Mouse (Mus musculus): ENCODE results near the gene Dixdc1.

DNA sequence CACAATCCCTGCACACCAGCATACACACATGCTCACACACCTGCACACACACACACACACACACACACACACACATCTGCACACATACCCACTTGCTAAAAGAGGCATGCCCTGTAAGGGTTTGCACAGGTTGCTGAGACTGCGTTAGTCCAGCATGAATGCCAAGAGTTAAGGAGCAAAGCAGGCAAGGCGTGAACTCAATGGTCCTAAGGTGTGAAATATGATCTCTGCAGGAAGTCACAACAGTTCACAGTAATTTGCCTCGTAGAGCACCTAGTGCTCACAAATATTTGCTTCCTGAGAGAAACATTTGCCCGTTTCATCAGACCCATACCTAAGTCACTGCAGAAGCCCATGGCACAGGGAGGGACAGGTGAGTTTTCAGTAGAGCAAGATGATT is 25.1 kb downstream of the Dixdc1 start:
- TF ChIP-seq CTCF (IDR thresholded peaks at IDR 0.05; ENCODE audit: borderline replicate concordance, insufficient read depth, low read length) (no peak), POLR2A (IDR thresholded peaks at IDR 0.05; ENCODE audit: low read depth, low read length) (no peak)
